Mouse (Mus musculus) testis, adult 2 months (tissue): ENCODE measurements around the gene Ube2g1.

Experiments used
- CTCF ChIP-seq: fragments of 200-500 bp; IDR thresholded peaks from 2 replicates; pipeline ENCODE4 v1.5.1; 2012; ENCODE audit warnings: low read depth, mild to moderate bottlenecking, inconsistent platforms, low read length, moderate library complexity; ENCODE audit not compliant: control insufficient read depth, insufficient read depth, insufficient replicate concordance
- POLR2A ChIP-seq: fragments of 200-500 bp; IDR thresholded peaks from 2 replicates; pipeline ENCODE4 v1.6.1; 2012; ENCODE audit warnings: low read depth, mild to moderate bottlenecking, inconsistent platforms, low read length, moderate library complexity; ENCODE audit not compliant: control insufficient read depth

DNA sequence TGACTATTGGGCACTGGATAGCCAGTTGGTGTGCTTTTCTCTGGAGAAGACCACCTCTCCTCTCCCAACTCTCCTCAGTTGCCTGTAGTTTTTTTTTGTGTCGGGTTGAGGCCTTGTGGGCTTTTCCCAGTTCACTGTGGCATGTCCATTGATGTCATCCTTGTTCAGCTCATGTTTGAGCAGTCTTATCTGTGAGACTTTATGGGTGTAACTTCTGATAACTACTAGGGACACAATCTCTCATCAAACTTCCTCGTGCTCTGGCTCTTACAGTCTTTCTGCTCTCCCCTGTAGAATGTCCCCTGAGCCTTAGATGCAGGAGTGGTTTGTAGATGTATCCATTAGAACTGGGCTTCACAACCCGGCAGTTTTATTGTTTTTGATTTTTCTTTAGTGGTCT is 87.9 kb downstream of the Ube2g1 start:
- no peak for TF ChIP-seq CTCF
- no peak for TF ChIP-seq POLR2A
